Mouse (Mus musculus): ENCODE results near the gene Cenpx. TPM values are rescaled to one million over a fixed set of nuclear protein-coding genes. Genes with fewer than 3 reads are reported as not detected.
"Not testable (repeated sequence)": the region's sequence is repeated elsewhere in the genome, so short reads cannot be mapped to it uniquely, and the experiment has no call there.

Gene Cenpx
- polyA plus RNA-seq (2014; fragmentation: Nextera tagmentation; extraction: Ambion mirVana), result 157 and 195 TPM in 2 replicates

DNA sequence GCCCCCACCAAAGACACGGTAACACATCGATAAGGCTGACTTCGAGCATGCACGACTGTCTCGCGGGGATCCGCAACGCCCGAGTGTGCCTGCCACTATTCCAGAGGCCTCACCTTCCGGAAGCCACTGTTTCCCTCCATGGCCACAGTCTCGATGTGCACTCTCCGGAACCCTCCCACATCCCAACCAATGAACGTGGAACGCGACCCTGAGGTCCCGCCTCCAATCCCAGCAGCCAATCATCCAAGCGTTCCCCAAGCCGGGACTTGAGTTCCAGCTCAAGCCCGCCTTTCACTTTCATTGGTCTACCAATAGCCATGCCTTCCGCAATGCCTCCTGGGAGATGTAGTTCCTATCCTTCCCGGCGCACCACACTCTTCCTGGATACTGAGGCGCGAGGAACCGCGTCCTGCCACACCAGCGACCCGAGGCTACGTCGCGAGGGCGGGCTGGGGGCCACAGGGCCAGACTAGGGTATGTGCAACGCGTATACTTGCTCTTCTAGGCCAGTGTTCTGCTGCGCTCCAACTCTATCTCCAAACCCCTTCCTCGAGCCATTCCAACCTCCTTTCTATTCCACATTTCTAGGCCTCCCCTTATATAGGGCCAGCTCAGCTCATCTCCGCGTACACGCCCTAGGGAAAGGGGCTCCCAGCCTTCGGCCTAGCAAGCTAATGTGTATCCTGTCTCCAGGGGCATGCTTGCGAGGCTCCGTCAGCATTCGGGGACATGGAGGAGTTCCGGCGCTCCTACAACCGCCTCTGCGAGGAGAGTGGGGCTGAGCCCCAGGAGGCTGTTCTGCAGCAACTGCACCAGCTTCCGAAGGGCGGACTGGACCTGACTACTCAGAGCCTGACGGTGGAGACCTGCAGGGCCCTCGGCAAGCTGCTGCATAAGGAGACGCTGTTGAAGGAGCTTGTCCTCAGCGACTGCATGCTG, at the start of gene Cenpx, which contains the start of gene Lrrc45:
Cenpx (minus strand) TSS at position 159 of the 939 bp plus-strand sequence.
Lrrc45 (plus strand) TSS at position 346 of the 939 bp plus-strand sequence.
- Histone ChIP-seq H3K4me1 (ENCODE audit: control insufficient read depth, insufficient read depth, low read length) (peaks cover 19% of the 10 kb centered on the region), H3K36me3 (ENCODE audit: control insufficient read depth, insufficient read depth, low read length) (peaks cover 44% of the 10 kb centered on the region)

DNA sequence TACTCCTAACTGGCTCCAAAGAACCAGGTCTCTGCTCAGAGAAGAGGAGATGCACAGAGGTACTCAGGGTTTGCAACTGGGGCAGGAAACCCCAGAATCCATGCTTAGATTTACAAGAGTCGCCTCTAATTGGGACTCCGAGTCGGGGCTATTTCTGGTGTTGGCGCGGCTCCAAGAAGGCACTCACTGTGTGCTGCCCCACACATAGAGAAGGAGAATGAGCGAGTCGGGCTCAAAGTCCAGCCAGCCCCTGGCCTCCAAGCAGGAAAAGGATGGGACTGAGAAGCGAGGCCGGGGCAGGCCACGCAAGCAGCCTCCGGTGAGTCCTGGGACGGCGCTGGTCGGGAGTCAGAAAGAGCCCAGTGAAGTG, 49.1 kb upstream of the Cenpx start, which contains the start of gene Hmga1b:
Hmga1b (plus strand) TSS at position 123 of the 370 bp plus-strand sequence.
- H3K9me3 ChIP-seq (ENCODE audit: control insufficient read depth, low read length), result peaks cover 23% of the 10 kb centered on the region
- WGBS, result 23% methylated on average over 13 of the region's 14 CpGs
- not testable (repeated sequence) for H3K4me1 ChIP-seq (ENCODE audit: control insufficient read depth, insufficient read depth, low read length); H3K27me3 ChIP-seq (ENCODE audit: control insufficient read depth, insufficient read depth, low read length); H3K4me2 ChIP-seq (replicated peaks; ENCODE audit: low read depth, low read length); H3K36me3 ChIP-seq (ENCODE audit: control insufficient read depth, insufficient read depth, low read length); H3K9ac ChIP-seq (ENCODE audit: low read depth, low read length); H3K27ac ChIP-seq (ENCODE audit: low read depth, low read length); H3K4me3 ChIP-seq (ENCODE audit: low read length)
- peak; percentile 18; the same call in 1 of the 2 replicates for ATAC-seq (ENCODE audit: low FRiP score, low TSS enrichment)

More for the DNA sequence above, at the start of gene Cenpx, which contains the start of gene Lrrc45:
- ATAC-seq (ENCODE audit: low FRiP score, low TSS enrichment), result peak; percentile 94
- H3K9ac ChIP-seq (ENCODE audit: low read depth, low read length), result peak within 1 kb of the TSS; percentile 76
- H3K9me3 ChIP-seq (ENCODE audit: control insufficient read depth, low read length), result no peaks in the 10 kb centered on the region
- H3K4me3 ChIP-seq (ENCODE audit: low read length), result peak within 1 kb of the TSS; percentile 60
- peak within 1 kb of the TSS; percentile 76; the same call in 1 of the 2 replicates for H3K27ac ChIP-seq (ENCODE audit: low read depth, low read length)
- H3K27me3 ChIP-seq (ENCODE audit: control insufficient read depth, insufficient read depth, low read length), result no peaks in the 10 kb centered on the region
- peak within 1 kb of the TSS; percentile 97 for H3K4me2 ChIP-seq (replicated peaks; ENCODE audit: low read depth, low read length)
- WGBS, result 3% methylated on average over 53 of the region's 53 CpGs

DNA sequence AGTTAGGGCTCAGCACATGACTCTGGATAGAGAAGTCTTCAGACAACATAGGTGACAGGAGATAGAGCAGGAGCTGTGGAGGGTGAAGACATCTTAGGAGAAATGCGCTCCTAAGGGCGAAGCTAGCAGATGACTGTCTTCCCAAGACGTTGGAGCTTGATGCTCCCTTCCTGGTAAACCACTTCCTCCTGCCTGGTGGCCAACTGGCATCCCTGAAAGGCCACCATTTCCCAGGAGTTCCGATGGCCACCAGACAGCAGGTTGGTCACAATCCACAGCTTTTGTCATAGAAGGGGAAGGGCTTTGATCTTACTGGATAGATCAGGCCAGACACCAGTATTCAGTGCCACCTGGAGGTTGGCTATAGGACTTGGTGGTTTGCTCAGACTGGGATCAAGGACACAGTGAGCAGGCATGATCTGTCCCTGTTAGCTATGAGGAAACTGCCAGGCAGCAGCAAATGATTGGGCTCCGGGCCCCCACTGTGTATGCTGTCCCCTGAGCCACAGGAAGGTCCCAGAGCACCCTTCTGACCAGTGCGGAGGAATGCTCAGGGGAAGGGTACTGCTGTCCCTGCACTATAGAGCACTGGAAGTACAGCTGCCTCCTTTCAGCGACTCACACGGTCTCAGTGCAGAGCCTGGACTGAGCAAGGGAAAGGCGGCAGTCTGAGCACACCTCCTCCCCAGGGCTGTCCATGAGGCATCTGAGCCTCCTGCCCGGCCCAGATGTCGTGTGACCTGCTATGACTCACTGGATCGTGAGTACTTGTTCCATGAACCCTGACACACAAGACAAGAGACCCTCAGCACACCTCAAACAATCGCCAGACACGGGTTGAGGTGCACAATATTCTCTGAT, 48.5 kb upstream of the Cenpx start:
- H3K9ac ChIP-seq (ENCODE audit: low read depth, low read length), result no peak overlapping the region

DNA sequence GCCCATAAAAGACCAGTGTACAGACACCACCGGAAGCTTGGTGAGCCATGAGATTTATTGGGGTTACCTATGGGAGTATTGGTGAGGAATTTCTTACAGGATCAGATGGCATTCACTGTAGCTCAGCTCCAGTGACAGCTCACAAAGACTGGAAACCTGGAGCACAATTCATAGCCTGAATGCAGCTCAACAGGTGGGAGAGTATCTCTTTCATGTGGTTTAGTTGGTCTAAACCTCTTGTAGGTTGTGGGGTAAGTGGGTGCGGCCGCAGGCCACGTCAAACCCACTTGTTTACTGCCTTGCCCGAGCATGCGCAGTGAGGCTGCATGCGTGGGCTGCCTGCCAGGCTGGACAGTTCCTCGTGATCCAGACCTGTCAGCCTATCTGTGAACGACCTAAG, 46.7 kb upstream of the Cenpx start:
- no peak overlapping the region for H3K4me3 ChIP-seq (ENCODE audit: low read length)
- ATAC-seq (ENCODE audit: low FRiP score, low TSS enrichment), result no peak
- peaks cover 4% of the 10 kb centered on the region; the same call in 1 of the 2 replicates for H3K27me3 ChIP-seq (ENCODE audit: control insufficient read depth, insufficient read depth, low read length)
- 0 out of 2 replicates have a peak, but pooled peaks cover 2% of the 10 kb centered on the region for H3K4me1 ChIP-seq (ENCODE audit: control insufficient read depth, insufficient read depth, low read length)
- 72% methylated on average over 9 of the region's 9 CpGs for WGBS
- no peaks in the 10 kb centered on the region for H3K36me3 ChIP-seq (ENCODE audit: control insufficient read depth, insufficient read depth, low read length)
- H3K4me2 ChIP-seq (replicated peaks; ENCODE audit: low read depth, low read length), result no peak overlapping the region
- no peak overlapping the region for H3K9ac ChIP-seq (ENCODE audit: low read depth, low read length)
- H3K27ac ChIP-seq (ENCODE audit: low read depth, low read length), result no peak overlapping the region
- H3K9me3 ChIP-seq (ENCODE audit: control insufficient read depth, low read length), result peaks cover 24% of the 10 kb centered on the region

More for the DNA sequence above, 48.5 kb upstream of the Cenpx start:
- Histone ChIP-seq H3K9me3 (ENCODE audit: control insufficient read depth, low read length) (peaks cover 24% of the 10 kb centered on the region), H3K36me3 (ENCODE audit: control insufficient read depth, insufficient read depth, low read length) (no peaks in the 10 kb centered on the region), H3K27me3 (ENCODE audit: control insufficient read depth, insufficient read depth, low read length) (peaks cover 4% of the 10 kb centered on the region; the same call in 1 of the 2 replicates), H3K27ac (ENCODE audit: low read depth, low read length) (no peak overlapping the region), H3K4me3 (ENCODE audit: low read length) (no peak overlapping the region), H3K4me2 (replicated peaks; ENCODE audit: low read depth, low read length) (no peak overlapping the region), H3K4me1 (ENCODE audit: control insufficient read depth, insufficient read depth, low read length) (0 out of 2 replicates have a peak, but pooled peaks cover 2% of the 10 kb centered on the region)
- no peak for ATAC-seq (ENCODE audit: low FRiP score, low TSS enrichment)
- WGBS, result 71% methylated on average over 14 of the region's 14 CpGs

DNA sequence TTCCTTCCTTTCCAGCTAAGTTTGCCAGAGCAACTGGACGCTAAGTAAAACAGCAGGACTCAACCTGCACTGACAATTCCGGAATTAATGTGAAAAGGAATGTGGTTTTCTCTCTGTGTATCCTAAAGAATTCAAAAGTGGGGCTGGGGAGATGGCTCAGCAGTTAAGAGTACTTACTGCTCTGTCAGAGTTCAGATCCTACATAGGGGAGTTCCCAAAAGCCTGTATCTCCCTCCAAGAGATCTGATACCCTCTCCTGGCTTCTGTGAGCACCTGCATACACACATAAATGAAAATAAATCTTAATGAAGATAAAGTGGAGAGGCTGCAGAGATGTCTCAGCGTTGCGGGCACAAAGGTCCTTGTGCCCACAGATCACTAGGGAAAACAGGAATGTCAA, 38.1 kb upstream of the Cenpx start:
- Histone ChIP-seq H3K27me3 (ENCODE audit: control insufficient read depth, insufficient read depth, low read length) (no peaks in the 10 kb centered on the region), H3K36me3 (ENCODE audit: control insufficient read depth, insufficient read depth, low read length) (no peaks in the 10 kb centered on the region), H3K9ac (ENCODE audit: low read depth, low read length) (no peak overlapping the region), H3K27ac (ENCODE audit: low read depth, low read length) (no peak overlapping the region), H3K4me2 (replicated peaks; ENCODE audit: low read depth, low read length) (no peak overlapping the region), H3K4me1 (ENCODE audit: control insufficient read depth, insufficient read depth, low read length) (no peaks in the 10 kb centered on the region), H3K9me3 (ENCODE audit: control insufficient read depth, low read length) (no peaks in the 10 kb centered on the region), H3K4me3 (ENCODE audit: low read length) (no peak overlapping the region)
- 47% methylated on average over 4 of the region's 4 CpGs for WGBS
- ATAC-seq (ENCODE audit: low FRiP score, low TSS enrichment), result no peak

DNA sequence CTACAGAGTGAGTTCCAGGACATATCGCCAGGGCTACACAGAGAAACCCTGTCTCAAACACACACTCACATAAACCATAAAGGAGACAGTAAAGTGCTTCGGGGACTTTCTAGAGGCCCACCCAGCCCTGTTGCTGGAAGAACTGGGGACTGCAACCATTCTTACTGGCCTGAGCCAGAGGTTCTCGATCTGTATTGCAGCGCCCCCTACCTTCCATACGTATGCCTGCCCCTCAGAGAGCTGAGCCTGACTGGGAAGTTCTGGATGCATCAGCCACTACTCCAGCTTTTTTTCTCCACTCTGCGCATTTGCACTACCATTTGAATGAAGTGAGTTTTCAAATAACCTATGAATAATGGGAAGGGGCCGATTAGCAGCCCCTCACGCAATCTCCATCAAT, 35.9 kb upstream of the Cenpx start:
- H3K4me2 ChIP-seq (replicated peaks; ENCODE audit: low read depth, low read length), result no peak overlapping the region
- no peaks in the 10 kb centered on the region for H3K4me1 ChIP-seq (ENCODE audit: control insufficient read depth, insufficient read depth, low read length)
- no peak overlapping the region for H3K4me3 ChIP-seq (ENCODE audit: low read length)
- H3K9ac ChIP-seq (ENCODE audit: low read depth, low read length), result no peak overlapping the region
- no peaks in the 10 kb centered on the region for H3K9me3 ChIP-seq (ENCODE audit: control insufficient read depth, low read length)
- H3K27ac ChIP-seq (ENCODE audit: low read depth, low read length), result no peak overlapping the region
- H3K36me3 ChIP-seq (ENCODE audit: control insufficient read depth, insufficient read depth, low read length), result no peaks in the 10 kb centered on the region
- no peaks in the 10 kb centered on the region for H3K27me3 ChIP-seq (ENCODE audit: control insufficient read depth, insufficient read depth, low read length)
- 69% methylated on average over 8 of the region's 8 CpGs for whole genome bisulfite sequencing
- no peak for ATAC-seq (ENCODE audit: low FRiP score, low TSS enrichment)

DNA sequence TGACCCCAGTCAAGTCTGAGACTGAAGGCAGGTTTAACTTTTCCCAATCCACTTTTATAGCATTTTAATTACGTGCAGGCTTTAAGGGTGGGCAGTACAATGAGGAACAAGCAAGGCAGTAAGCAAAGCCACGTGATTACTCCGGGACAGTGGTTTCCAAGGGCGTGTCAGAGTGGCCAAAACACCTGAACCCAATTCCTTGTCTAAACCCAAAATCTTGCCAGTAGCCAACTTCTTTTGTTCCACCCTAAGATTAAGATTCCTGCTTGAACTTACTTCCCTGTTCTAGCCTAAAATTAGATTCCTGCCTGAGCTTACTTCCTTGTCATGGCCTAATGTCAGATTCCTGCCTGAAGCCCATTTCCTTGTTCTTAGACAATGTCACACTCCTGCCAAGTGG, 34.4 kb upstream of the Cenpx start:
- Histone ChIP-seq H3K4me1 (ENCODE audit: control insufficient read depth, insufficient read depth, low read length) (no peaks in the 10 kb centered on the region), H3K36me3 (ENCODE audit: control insufficient read depth, insufficient read depth, low read length) (no peaks in the 10 kb centered on the region), H3K27me3 (ENCODE audit: control insufficient read depth, insufficient read depth, low read length) (no peaks in the 10 kb centered on the region), H3K4me3 (ENCODE audit: low read length) (no peak overlapping the region), H3K4me2 (replicated peaks; ENCODE audit: low read depth, low read length) (no peak overlapping the region), H3K9ac (ENCODE audit: low read depth, low read length) (no peak overlapping the region), H3K9me3 (ENCODE audit: control insufficient read depth, low read length) (no peaks in the 10 kb centered on the region), H3K27ac (ENCODE audit: low read depth, low read length) (no peak overlapping the region)
- no peak for ATAC-seq (ENCODE audit: low FRiP score, low TSS enrichment)
- WGBS, result 66% methylated on average over 4 of the region's 4 CpGs

DNA sequence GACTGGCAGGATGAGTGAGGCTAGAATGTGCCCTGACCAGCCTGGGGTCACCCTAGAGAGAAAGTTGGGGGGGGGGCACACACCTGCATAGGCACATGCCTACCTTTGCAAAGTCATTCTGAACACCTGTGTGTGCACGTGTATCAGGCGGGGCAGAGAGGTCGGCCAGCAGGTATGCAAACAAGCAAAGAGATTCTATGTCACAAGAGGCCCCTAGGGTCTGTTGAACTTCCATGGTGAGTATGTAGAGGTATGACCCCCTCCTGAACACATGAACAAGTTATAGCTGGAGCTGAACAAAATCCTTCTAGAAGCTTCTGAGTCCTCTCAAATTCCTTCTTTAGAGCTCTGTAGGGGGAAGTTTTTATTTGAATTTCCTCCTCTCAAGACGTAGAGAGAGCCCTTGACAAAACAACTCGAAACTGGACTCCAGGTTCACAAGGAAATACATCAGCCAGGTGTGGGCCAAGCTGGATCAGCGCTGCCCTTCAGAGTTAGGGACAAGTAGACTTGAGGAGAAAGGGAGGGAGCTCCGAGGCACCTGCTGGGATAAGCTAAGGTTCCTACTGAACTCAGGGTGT, 30.7 kb upstream of the Cenpx start:
- Histone ChIP-seq H3K27ac (ENCODE audit: low read depth, low read length) (no peak overlapping the region), H3K36me3 (ENCODE audit: control insufficient read depth, insufficient read depth, low read length) (no peaks in the 10 kb centered on the region)
- 72% methylated on average over 7 of the region's 7 CpGs for WGBS

More for the DNA sequence above, 30.7 kb upstream of the Cenpx start:
- no peak overlapping the region for H3K9ac ChIP-seq (ENCODE audit: low read depth, low read length)
- H3K4me3 ChIP-seq (ENCODE audit: low read length), result no peak overlapping the region
- ATAC-seq (ENCODE audit: low FRiP score, low TSS enrichment), result no peak
- no peaks in the 10 kb centered on the region for H3K9me3 ChIP-seq (ENCODE audit: control insufficient read depth, low read length)
- H3K4me1 ChIP-seq (ENCODE audit: control insufficient read depth, insufficient read depth, low read length), result no peaks in the 10 kb centered on the region
- no peak overlapping the region for H3K4me2 ChIP-seq (replicated peaks; ENCODE audit: low read depth, low read length)
- H3K27me3 ChIP-seq (ENCODE audit: control insufficient read depth, insufficient read depth, low read length), result no peaks in the 10 kb centered on the region
